Mouse (Mus musculus): ENCODE measurements around the gene Olfr220.

DNA sequence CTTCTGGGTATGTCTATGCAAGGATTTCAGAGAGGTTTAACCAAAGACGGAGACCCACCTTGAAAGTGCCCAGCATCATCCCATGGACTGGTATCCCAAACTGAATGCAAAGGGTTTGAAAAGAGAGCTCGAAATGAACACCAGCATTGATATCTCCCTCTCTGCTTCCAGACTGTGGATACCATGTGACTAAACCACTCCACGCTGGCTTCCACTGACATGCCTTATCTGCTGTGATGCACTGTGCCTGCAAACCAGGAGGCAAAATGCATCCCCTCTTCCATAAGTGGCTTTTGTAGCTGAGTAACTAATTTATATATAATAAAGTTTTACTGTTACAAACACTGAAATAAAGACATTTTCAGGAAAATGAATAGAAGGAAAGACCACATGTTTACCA is 23.5 kb downstream of the Olfr220 start:
- TF ChIP-seq POLR2A (IDR thresholded peaks at IDR 0.05; ENCODE audit: insufficient read depth, low read length) (no peak), CTCF (IDR thresholded peaks at IDR 0.05; ENCODE audit: low read depth, low read length) (no peak)

All from ES-Bruce4 (cell line).